Mouse (Mus musculus) lung, adult 2 months (tissue): ENCODE data around the gene Tmem216.

Experiments used
- CTCF ChIP-seq: fragments of 200-500 bp; IDR thresholded peaks from 2 replicates; pipeline ENCODE4 v1.5.1; 2011; ENCODE audit warnings: mild to moderate bottlenecking, low read length, control low read depth; ENCODE audit not compliant: insufficient read depth
- POLR2A ChIP-seq: fragments of 200-500 bp; IDR thresholded peaks from 2 replicates; pipeline ENCODE4 v1.6.1; 2011; ENCODE audit warnings: low read depth, mild to moderate bottlenecking, control low read depth, low read length, borderline replicate concordance; ENCODE audit errors: extremely low read depth

- TF ChIP-seq POLR2A: no peak
- no peak for TF ChIP-seq CTCF
Observed at GRCm38 (mm10) chr19:10557001-10557400, 963 bp upstream of the Tmem216 start.
